Mouse (Mus musculus) olfactory bulb, adult 2 months (tissue): ENCODE data around the gene Macrod1. TPM values are rescaled to one million over a fixed set of nuclear protein-coding genes. Genes with fewer than 3 reads are reported as not detected.
"Not testable (repeated sequence)": the region's sequence is repeated elsewhere in the genome, so short reads cannot be mapped to it uniquely, and the experiment has no call there.

Experiments used
- H3K27ac ChIP-seq: fragments of 200-500 bp; 2 replicates; pipeline ENCODE4 v1.5.1; 2012; ENCODE audit warnings: low read depth, low read length; ENCODE audit not compliant: insufficient read depth
- H3K4me1 ChIP-seq: fragments of 200-500 bp; 2 replicates; pipeline ENCODE4 v1.6.1; 2012; ENCODE audit warnings: low read length; ENCODE audit not compliant: control insufficient read depth, insufficient read depth
- H3K4me3 ChIP-seq: fragments of 200-500 bp; 2 replicates; pipeline ENCODE4 v1.5.1; 2012; ENCODE audit warnings: mild to moderate bottlenecking, low read depth, low read length, moderate library complexity; ENCODE audit not compliant: insufficient read depth
- CTCF ChIP-seq: fragments of 200-500 bp; IDR thresholded peaks from 2 replicates; pipeline ENCODE4 v1.5.1; 2012; ENCODE audit warnings: low read depth, mild to moderate bottlenecking, low read length, moderate library complexity; ENCODE audit not compliant: insufficient read depth
- POLR2A ChIP-seq: fragments of 200-500 bp; IDR thresholded peaks from 2 replicates; pipeline ENCODE4 v1.6.1; 2012; ENCODE audit warnings: mild to moderate bottlenecking, low read depth, low read length, moderate library complexity; ENCODE audit not compliant: insufficient read depth
- WGBS: fragments of 180-500 bp; shearing (Covaris S2); methylation state at CpG from one replicate; pipeline ENCODE4 v1.1.7; 2018; 5-methylcytosine and 5-hydroxymethylcytosine counted together
- polyA plus RNA-seq: library from polyadenylated mRNA; stranded (reverse); fragments of >200 nt; gene quantifications from 2 replicates; pipeline ENCODE4 v1.2.4, GENCODE M21; 2012; ENCODE audit warnings: low replicate concordance; ENCODE audit not compliant: missing spikeins, insufficient read depth, insufficient read length

Gene Macrod1
- polyA plus RNA-seq, 1 experiment = not detected

DNA sequence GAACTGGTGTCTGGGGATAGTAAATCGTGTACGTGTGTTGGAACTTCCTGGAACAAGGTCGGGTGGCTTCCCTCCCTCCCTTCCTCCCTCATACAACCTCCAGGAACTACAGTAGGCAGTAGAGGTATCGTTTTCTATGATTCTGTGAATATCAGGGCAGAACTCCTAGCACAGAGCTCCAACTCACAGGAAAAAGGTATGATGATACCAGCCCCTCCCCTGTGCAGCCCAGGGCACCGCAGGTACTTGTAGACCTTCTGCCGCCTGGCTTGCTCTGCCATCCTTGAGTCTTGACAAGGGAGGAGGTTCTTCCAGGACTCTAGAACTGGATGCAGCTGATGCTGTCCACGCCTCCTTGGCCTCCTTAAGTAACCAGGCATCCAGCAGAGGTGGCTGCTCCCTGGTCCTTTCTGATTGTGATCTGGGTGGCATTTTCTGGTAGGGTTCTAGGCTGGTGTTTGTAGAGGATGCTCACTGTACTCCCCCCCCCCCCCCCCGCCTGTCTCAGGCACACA, 10.3 kb downstream of the Macrod1 start:
- no peak overlapping the region for H3K4me3 ChIP-seq
- TF ChIP-seq POLR2A (no peak), CTCF (no peak)
- WGBS = 49% methylated on average over 8 of the region's 8 CpGs
- no peak overlapping the region for H3K27ac ChIP-seq
- H3K4me1 ChIP-seq = peaks cover 39% of the 10 kb centered on the region

DNA sequence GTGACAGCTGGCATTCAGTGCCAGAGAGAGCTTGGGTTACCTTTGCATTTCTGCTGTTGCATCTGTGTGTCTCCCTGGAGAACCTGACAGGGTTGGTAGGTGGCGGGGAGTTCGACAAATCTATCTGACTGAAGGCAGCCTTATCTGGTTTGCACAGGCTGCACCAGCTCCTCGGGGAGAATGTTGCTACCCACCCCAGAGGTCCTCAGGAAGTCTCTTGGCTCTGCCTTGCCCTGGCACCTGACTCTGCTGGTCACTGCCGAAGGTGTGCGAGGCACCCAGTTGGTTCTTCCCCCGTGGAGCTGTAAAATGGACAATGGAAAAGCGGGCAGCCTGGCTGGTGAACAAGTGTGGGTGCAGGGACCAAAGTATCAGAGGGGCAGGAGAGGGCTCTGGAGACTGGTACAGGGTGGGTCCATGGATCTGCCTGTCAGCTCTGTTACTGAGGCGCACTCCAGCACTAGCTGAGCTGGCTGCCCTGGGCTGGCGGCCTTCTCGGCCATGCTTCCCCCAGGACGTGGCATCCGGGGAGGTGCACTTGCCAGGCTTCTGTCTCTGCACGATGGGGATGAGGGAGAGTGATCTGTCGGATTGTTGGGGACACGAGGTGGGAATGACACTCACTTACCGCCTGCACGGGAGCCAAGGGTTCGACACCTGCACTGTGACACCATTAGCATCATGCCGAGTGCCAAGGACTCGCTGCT, 10.9 kb downstream of the Macrod1 start:
- Histone ChIP-seq H3K4me1 (peaks cover 39% of the 10 kb centered on the region), H3K27ac (no peak overlapping the region), H3K4me3 (no peak overlapping the region)
- 56% methylated on average over 20 of the region's 20 CpGs for WGBS
- TF ChIP-seq POLR2A (no peak), CTCF (no peak)

DNA sequence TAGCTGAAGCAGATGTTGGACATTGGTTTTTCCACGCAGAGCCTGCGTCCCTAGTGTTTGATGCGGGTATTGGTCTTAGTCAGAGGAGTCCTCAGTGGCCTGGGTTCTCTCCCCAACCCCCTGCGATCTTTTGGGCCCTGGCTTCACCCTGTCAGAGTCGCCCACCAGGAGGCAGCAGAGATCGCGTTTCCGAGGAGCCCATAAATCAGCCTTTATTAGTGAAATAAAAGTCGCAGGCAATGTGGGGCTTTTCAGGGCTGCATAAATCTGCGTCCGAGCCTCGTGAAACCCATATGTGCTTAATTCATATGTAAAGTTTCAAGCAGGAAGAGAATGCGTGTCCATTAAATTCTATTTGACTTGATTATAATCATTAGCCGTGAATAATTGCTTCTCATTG, 11.5 kb downstream of the Macrod1 start:
- 2% methylated on average over 14 of the region's 14 CpGs for WGBS
- H3K27ac ChIP-seq = no peak overlapping the region
- TF ChIP-seq POLR2A (no peak), CTCF (peak; percentile 85)
- peaks cover 39% of the 10 kb centered on the region for H3K4me1 ChIP-seq
- no peak overlapping the region for H3K4me3 ChIP-seq

DNA sequence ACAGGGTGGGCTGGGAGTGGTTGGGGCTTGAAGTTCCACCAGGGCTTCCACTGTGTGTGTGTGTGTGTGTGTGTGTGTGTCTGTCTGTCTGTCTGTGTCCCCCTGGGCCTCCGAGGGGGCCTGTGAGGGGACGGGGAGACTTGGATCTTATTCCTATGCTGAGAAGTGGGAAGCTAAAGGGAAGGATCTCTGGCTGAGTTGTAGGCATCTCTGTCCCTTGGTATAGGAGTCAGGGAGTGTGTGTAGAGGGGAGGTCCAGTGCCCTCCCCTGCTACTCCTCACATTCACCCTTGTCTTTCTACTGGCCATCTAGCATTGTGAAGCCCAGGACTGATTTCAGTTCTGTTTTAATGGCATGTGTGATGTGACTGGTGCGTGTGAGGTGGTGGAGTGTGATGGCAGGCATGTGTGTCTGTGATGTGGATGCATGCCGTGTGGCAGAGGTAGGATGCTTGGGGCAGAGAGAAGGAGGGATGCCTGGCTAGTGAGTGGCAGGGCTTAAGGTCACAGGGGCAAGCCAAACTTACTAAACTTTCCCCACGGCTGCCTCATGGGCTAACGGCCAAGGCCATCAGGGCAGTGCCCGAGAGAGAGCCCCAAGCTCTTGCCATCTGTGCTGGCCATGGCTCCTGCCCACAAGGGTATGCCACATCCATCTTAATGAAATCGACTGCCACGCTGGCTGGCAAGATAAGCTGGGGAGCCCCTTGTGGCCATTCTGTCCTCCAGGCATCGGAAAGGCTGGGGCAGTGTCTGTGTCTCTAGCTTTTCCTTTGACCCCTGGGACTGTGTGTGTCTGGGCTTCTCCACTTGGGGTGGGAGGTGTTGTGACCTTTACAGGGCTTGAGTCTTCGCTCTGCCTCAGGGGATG, 12.3 kb downstream of the Macrod1 start:
- Histone ChIP-seq H3K4me1 (peaks cover 39% of the 10 kb centered on the region), H3K4me3 (no peak overlapping the region), H3K27ac (no peak overlapping the region)
- no peak for TF ChIP-seq POLR2A
- no peak for TF ChIP-seq CTCF
- WGBS = 53% methylated on average over 11 of the region's 11 CpGs

GRCm38 (mm10) chr19:7069781-7070763, 13.5 kb downstream of the Macrod1 start:
- no peak overlapping the region for H3K4me3 ChIP-seq
- WGBS = 53% methylated on average over 35 of the region's 35 CpGs
- H3K4me1 ChIP-seq = peaks cover 39% of the 10 kb centered on the region
- no peak overlapping the region for H3K27ac ChIP-seq
- 0 out of 2 replicates have a peak, but pooled peaks have one; percentile 2 for TF ChIP-seq CTCF
- TF ChIP-seq POLR2A = no peak

DNA sequence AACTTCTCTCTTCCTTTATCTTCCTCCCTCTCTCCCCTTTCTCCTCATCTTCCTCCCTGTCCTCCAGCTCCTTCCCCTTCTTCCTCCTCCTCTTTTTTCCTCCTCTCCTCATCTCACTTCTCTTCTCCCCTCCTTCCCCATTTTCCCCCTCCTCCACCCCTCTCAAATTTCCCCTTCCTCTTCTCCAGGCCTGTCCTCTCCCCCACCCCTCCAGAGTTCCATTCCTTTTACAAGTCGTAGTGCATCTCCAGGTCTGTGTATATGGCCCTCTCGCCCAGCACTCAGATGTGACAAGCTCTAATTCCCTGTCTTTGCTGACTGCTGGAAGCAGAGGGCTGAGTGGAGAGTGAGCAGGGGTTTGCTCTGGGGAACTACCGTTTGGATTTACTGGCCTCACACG, 14.2 kb downstream of the Macrod1 start:
- no peak overlapping the region for H3K4me3 ChIP-seq
- H3K4me1 ChIP-seq = peaks cover 39% of the 10 kb centered on the region
- TF ChIP-seq POLR2A = no peak
- no peak for TF ChIP-seq CTCF
- no peak overlapping the region for H3K27ac ChIP-seq
- WGBS = 70% methylated on average over 4 of the region's 4 CpGs

GRCm38 (mm10) chr19:7072221-7072620, 15.6 kb downstream of the Macrod1 start:
- peaks cover 25% of the 10 kb centered on the region for H3K4me1 ChIP-seq
- H3K4me3 ChIP-seq = no peak overlapping the region
- H3K27ac ChIP-seq = no peak overlapping the region
- no peak for TF ChIP-seq POLR2A
- no peak for TF ChIP-seq CTCF
- 74% methylated on average over 6 of the region's 6 CpGs for WGBS

GRCm38 (mm10) chr19:7073997-7074781, 17.6 kb downstream of the Macrod1 start:
- Histone ChIP-seq H3K4me3 (no peak overlapping the region), H3K27ac (no peak overlapping the region), H3K4me1 (peaks cover 12% of the 10 kb centered on the region)
- WGBS = 78% methylated on average over 12 of the region's 12 CpGs
- no peak for TF ChIP-seq CTCF
- TF ChIP-seq POLR2A = no peak

GRCm38 (mm10) chr19:7075336-7075735, 18.7 kb downstream of the Macrod1 start:
- H3K27ac ChIP-seq, H3K4me3 ChIP-seq: not testable (repeated sequence)
- WGBS = 94% methylated on average over 11 of the region's 11 CpGs
- H3K4me1 ChIP-seq = peaks cover 12% of the 10 kb centered on the region
